ENCODE assay signal across 8 mouse cellular contexts in genomic region chr11:16752349-16753153, GRCm38 (mm10). TPM values are rescaled to one million over a fixed set of nuclear protein-coding genes. Genes with fewer than 3 reads are reported as not detected.
A peak's percentile ranks its signal among the peaks of the same experiment; 100 is the strongest.
DNase-seq lines count a peak whose midpoint lies in the region; ATAC-seq lines count a peak whose summit lies in the region.

No protein-coding gene starts in this region.

- no peak overlapping the region; the same call in 1 of the 2 replicates for H3K27ac ChIP-seq in brown adipose tissue, adult 24 weeks (replicated peaks; ENCODE audit: low read depth, low read length)
- H3K27ac ChIP-seq in heart, embryonic 10.5 days, result peak overlapping the region; percentile 64

- no peaks in the 10 kb centered on the region for H3K9me3 ChIP-seq in heart, embryonic 10.5 days

- H3K27me3 ChIP-seq in heart, embryonic 10.5 days (ENCODE audit: insufficient read depth, poor library complexity, severe bottlenecking), result peaks cover 56% of the 10 kb centered on the region

- WGBS in heart, embryonic 10.5 days, result under 1% methylated on average over 68 of the region's 68 CpGs

- H3K4me3 ChIP-seq in brown adipose tissue, adult 24 weeks (ENCODE audit: insufficient read depth, low read depth, low read length), result peak overlapping the region; percentile 64
- peak overlapping the region; percentile 77 for H3K4me3 ChIP-seq in heart, embryonic 10.5 days

- ATAC-seq in megakaryocyte, adult 5-6 weeks (ENCODE audit: poor library complexity, severe bottlenecking), result peak; percentile 26

- no peaks in the 10 kb centered on the region for H3K4me1 ChIP-seq in brown adipose tissue, adult 24 weeks (ENCODE audit: control insufficient read depth, insufficient read depth, insufficient read length, low read length)
- H3K4me1 ChIP-seq in heart, embryonic 10.5 days, result peaks cover 11% of the 10 kb centered on the region; the same call in 1 of the 2 replicates

- DNase-seq in gastrocnemius, adult 18-20 months (ENCODE audit: low spot score), result peak; percentile 24
- no peak for DNase-seq in gastrocnemius, adult 8-10 months (ENCODE audit: low spot score in 2 of 2)
- DNase-seq in heart, embryonic 10.5 days (ENCODE audit: low spot score), result no peak
- peak; percentile 59 for DNase-seq in kidney, postnatal 10 days
- DNase-seq in testis, postnatal 10 days (ENCODE audit: low spot score), result peak; percentile 52
- no peak for DNase-seq in thymus, postnatal 36 days

- no peaks in the 10 kb centered on the region for H3K36me3 ChIP-seq in heart, embryonic 10.5 days

RNA-seq across cellular contexts. Expression of gene Egfr, which starts 0.5 kb away (rescaled TPM):
- 10 to 100 TPM; 10.7 to 14.0 TPM for total RNA-seq in gastrocnemius, adult 18-20 months (2021)
- total RNA-seq in gastrocnemius, adult 8-10 months (2022), result 10 to 100 TPM in 1 of 4 experiments, 1 to 10 TPM in 3; 3.5 to 12.1 (median 8.5) TPM
- polyA plus RNA-seq in brown adipose tissue, adult 24 weeks (2012; ENCODE audit: insufficient read depth, insufficient read length, missing spikeins), result 4.5 and 5.9 TPM in 2 replicates
- polyA plus RNA-seq in heart, embryonic 10.5 days (2016; fragmentation: Nextera tagmentation; extraction: Ambion mirVana), result 1.9 and 3.1 TPM in 2 replicates
- 0.39 and 0.94 TPM in 2 replicates for total RNA-seq in megakaryocyte, adult 5-6 weeks (2015)
- 0.11 and 0.37 TPM in 2 replicates for total RNA-seq in megakaryocyte, adult 5-6 weeks (2017)

Comparison
In these comparisons a context has a peak if more than half of its experiments do, and no peak if none do; other contexts are left out.
1. DNase-seq: peak in gastrocnemius, adult 18-20 months (single experiment), kidney, postnatal 10 days (single experiment) and testis, postnatal 10 days (single experiment); none in gastrocnemius, adult 8-10 months (0 of 2), heart, embryonic 10.5 days (single experiment) and thymus, postnatal 36 days (0 of 2).